Mouse (Mus musculus): ENCODE measurements around the gene Gm17374. TPM values are rescaled to one million over a fixed set of nuclear protein-coding genes. Genes with fewer than 3 reads are reported as not detected.

Gm17374 gene
- not detected for polyA plus RNA-seq (2015; fragmentation: Illumina TruSeq; extraction: RNeasy Lipid Tissue Mini Kit (QIAGEN cat#74804); ENCODE audit: low read depth, low replicate concordance)

DNA sequence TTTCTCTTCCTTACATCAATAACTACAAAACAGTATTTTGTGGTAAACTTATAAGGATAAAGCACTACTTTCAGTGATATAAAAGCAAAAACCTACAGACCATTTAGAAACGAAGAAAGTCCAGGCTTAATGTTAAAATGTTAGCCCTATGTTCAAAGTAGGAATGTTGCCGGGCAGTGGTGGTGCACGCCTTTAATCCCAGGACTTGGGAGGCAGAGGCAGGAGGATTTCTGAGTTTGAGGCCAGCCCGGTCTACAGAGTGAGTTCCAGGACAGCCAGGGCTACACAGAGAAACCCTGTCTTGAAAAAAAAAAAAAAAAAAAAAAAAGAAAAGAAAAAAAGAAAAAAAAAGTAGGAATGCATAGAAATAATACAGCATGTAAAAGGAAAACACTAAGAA lies at the start of gene Gm17374:
Gene Gm17374, plus strand, starts transcription at position 301 of the 400 bp plus-strand sequence.

DNA sequence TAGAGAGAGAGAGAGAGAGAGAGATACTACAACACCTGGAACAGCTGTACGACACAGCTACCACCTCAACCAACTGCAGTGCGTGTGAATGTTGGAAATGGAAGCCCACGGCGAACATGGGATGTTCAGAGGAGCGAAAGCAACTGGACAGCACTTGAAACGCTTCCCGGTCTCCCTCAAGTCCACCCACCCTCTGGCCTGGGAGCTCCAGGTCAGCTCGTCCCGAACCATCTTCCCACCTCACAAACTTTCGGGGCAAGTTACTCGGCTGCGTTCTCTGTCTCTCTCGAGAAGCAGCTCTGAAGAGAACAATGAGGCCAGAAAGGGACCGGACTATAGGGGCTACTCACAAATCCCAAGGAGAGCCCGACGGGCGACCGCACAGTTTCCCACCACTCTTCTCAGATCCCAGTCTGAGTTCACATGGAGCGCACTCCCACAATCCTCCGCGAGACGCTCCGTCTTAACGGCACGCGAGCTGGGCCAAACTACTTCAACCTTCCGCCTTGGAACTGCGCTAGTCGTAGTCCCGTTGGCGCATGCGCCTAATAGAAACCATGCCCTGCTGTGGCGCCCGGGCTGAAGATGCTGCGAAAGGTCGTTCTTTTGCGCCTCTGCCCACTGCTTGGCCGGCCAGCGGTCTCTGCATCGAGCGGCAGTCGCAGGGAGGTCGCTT lies 18.4 kb downstream of the Gm17374 start, which contains the start of the genes Esf1 and Ndufaf5:
Gene Esf1, minus strand, starts transcription at position 438 of the 676 bp plus-strand sequence.
Gene Ndufaf5, plus strand, starts transcription at position 523 of the 676 bp plus-strand sequence.

Other genes starting within 250 kb of the Gm17374 start
- 25.0 TPM for gene Tasp1, start 85.2 kb upstream of the Gm17374 start, polyA plus RNA-seq (2015; fragmentation: Illumina TruSeq; extraction: RNeasy Lipid Tissue Mini Kit (QIAGEN cat#74804); ENCODE audit: low read depth, low replicate concordance)
- 15.2 TPM for gene Esf1, start 18.5 kb downstream of the Gm17374 start, polyA plus RNA-seq (2015; fragmentation: Illumina TruSeq; extraction: RNeasy Lipid Tissue Mini Kit (QIAGEN cat#74804); ENCODE audit: low read depth, low replicate concordance)
- gene Ndufaf5, start 18.6 kb downstream of the Gm17374 start, polyA plus RNA-seq (2015; fragmentation: Illumina TruSeq; extraction: RNeasy Lipid Tissue Mini Kit (QIAGEN cat#74804); ENCODE audit: low read depth, low replicate concordance): 85.5 TPM
- gene Sel1l2, start 237.7 kb downstream of the Gm17374 start, polyA plus RNA-seq (2015; fragmentation: Illumina TruSeq; extraction: RNeasy Lipid Tissue Mini Kit (QIAGEN cat#74804); ENCODE audit: low read depth, low replicate concordance): not detected
- 46.7 TPM for gene Macrod2, start 243.3 kb downstream of the Gm17374 start, polyA plus RNA-seq (2015; fragmentation: Illumina TruSeq; extraction: RNeasy Lipid Tissue Mini Kit (QIAGEN cat#74804); ENCODE audit: low read depth, low replicate concordance)

All from brain, adult 10 weeks (tissue).